Mouse (Mus musculus) cerebellum, adult 9-11 months (tissue): ENCODE data around the gene Lingo2.
"Not testable (repeated sequence)": the region's sequence is repeated elsewhere in the genome, so short reads cannot be mapped to it uniquely, and the experiment has no call there.

Source experiments
- DNase-seq: peaks from one replicate; pipeline ENCODE4 v3.0.0; 2022

Lingo2 gene

DNA sequence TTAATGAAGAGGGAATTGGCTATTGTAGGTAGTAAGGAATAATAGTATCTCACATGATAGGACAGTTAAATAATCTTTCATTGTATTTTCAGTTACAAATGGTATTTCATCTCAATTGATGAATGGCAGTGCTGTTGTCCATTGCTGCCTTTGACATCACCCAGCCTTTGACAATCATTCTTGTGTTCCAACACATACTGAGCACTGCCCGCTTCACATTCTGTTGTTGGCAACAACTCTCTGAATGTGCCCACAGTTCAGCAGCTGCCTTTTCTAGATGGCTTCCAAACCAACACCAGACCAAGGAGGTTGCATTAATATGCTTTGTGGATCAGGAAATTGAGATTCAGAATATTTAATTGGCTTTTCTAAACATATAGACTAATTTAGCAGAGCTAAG is 1130.8 kb downstream of the Lingo2 start:
- DNase-seq = peak; percentile 22

DNA sequence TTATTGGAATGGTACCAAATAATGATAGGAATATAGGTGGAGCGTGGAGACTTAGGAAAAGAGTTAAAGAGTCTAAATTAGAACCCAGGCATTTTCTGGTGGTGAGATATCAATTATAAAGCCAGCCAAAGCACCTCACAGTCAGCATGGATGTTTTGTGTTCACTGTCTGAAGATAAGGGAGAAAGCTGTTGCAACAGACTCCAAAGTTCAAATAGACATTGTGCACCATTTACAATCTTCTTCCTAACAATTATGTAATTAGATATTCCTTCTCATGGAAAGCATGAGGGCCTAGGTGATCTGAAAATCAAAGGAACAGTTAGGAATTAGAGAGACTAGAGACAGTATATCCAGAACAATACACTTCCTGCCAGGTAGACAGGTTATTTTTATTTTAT is 1136.8 kb downstream of the Lingo2 start:
- DNase-seq = no peak

GRCm38 (mm10) chr4:35807497-35808210 is 1143.9 kb downstream of the Lingo2 start:
- no peak for DNase-seq

DNA sequence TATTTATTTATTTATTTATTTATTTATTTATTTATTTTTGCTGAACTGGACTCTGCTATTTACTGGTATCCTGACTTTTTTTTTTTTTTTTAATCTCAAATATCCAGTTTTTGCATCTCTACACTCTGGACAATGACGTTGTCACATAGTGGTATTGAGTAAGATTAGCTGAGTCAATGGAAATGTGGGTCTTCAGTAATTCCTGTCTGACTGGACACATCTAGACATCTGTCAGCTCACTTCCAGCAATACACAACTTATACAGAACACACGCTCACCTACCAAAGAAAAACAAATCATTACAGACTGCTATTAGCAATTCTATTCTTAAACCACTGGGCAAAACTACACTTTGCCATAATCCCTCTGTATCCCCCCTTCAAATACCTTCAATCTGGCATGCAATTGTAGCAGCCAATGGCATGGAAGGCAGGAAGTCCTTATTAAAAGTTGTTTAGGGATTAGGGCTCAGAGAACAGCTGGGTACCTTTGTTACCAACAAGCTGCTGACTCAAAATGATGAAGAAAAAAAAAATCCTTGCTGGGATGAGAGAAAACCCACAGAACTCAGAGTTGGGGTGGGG is 1144.6 kb downstream of the Lingo2 start:
- DNase-seq = no peak

DNA sequence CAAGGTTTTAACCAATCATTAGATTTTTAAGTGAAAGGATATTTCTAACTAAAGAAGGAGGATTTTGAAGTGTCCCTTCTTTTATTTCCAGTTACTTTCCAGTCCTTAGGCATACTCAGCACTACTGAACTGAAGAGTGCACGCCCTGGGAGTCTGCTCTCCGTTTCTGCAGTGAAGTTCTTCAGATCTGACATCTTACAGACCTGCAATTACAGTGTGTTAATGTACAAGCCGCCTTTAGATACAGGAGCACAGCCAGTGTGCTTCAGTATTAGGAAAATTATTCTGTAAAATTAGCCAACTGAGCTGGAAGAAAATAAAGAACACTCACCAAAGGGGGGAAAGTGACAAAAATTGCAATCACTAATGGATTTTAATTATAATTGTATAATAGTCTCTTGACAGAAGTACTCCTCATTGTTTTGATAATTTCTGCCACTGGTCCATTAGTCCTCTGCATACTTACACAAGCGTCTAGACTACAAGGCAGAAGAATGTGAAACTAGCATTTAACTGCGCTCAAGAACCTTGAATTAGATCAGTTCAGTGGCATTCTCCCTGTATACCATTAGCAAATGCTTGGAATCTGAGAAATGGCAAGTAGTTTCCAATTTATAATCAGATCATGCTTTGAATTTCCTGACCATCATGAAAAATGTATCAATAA is 1167.2 kb downstream of the Lingo2 start:
- no peak for DNase-seq

GRCm38 (mm10) chr4:35770810-35771209 is 1180.7 kb downstream of the Lingo2 start:
- DNase-seq = no peak

GRCm38 (mm10) chr4:35766905-35767304 is 1184.6 kb downstream of the Lingo2 start:
- no peak for DNase-seq

GRCm38 (mm10) chr4:35761181-35761580 is 1190.4 kb downstream of the Lingo2 start:
- no peak for DNase-seq

- DNase-seq = no peak
These were observed 1199.3 kb downstream of the Lingo2 start for GRCm38 (mm10) chr4:35752121-35752860.

DNA sequence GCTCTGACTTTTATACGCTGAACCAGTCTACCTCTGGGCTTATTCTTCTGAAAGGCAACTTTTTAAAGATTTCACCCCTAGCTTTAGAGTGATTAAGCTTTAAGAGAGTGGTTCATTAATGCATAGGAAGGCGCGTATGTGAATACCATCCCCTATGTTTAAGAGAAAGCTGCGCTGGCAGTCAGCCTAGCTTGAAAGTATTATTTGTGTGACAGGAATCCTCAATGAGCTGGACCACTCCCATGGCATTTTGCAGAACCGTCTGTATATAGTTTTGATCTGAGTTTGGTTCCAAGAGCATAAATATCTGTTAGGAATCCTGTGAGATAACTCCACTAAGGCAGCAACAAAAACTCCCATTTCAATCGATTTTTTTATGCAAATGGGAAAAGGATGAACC is 1204.9 kb downstream of the Lingo2 start:
- no peak for DNase-seq

DNA sequence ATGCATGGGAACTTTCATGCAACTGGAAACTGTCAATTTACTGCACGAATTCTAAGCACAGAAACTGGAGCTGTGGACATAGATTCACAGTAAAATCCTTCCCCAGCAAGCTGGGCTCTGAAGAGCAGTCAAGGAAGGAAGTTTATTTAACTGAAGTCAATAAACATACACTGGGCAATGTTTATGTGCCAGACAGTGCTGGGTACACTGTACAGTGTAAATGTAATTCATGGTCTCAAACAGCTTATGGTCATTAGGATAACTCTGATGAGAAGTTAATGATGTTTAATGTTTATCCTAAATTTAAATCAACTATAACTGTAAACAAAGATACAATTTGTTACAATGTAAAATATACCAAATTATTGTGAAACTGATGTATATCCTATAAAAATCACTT is 1226.8 kb downstream of the Lingo2 start:
- no peak for DNase-seq

GRCm38 (mm10) chr4:35704126-35704525 is 1247.4 kb downstream of the Lingo2 start:
- no peak for DNase-seq

- DNase-seq = no peak
These were observed 1248.9 kb downstream of the Lingo2 start for GRCm38 (mm10) chr4:35702661-35703060.

DNA sequence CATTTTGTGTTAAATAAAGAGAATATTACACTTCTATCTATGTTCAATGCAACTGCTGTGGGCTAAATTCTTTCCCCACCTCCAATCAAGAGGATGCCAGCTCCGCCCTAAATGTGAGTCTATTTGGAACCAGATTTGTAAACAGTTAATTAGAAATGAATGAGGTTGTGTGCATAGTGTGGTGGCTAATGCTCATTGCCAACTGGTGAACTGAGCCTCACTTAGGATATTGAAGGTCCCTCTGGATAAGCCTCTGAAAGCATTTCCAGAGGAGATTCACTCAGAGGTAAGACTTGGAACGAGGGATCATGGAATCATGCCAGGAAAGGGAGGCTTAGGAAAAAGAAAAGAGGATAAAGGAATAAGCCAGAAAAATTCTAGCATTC is 1256.4 kb downstream of the Lingo2 start:
- no peak for DNase-seq

GRCm38 (mm10) chr4:35694360-35695136 is 1257.0 kb downstream of the Lingo2 start:
- no peak for DNase-seq

DNA sequence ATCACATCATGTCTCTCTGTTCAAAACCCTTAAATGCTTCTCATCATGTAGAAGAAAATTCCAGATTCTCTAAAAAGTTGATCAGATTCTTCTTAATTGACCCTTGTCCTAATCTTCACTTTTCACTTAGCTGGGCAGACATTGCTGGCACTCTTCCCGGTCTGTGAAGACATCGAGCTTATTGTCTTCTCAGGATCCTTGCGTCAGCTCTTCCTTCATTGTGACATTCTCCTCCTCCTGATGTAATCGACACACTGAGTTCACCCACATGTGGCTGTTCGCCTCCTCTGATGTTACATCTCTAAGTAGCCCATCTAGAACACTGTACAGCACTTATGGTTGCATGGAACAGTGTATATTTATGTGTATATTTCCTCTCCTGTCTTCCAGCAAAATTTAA is 1261.0 kb downstream of the Lingo2 start:
- DNase-seq = no peak

- DNase-seq = not testable (repeated sequence)
These were observed 1262.9 kb downstream of the Lingo2 start for GRCm38 (mm10) chr4:35688498-35689240.
